Mouse (Mus musculus) retina, embryonic 14.5 days (tissue): ENCODE results near the gene Bpifb2.
"Not testable (repeated sequence)": the region's sequence is repeated elsewhere in the genome, so short reads cannot be mapped to it uniquely, and the experiment has no call there.

Experiments
- DNase-seq: peaks from one replicate; pipeline ENCODE4 v3.0.0-alpha.2; 2015; ENCODE audit warnings: low spot score

The Bpifb2 gene

GRCm38 (mm10) chr2:153874745-153875144 lies at the start of gene Bpifb2:
Bpifb2 (plus strand) TSS chr2:153875045.
- DNase-seq, result no peak

GRCm38 (mm10) chr2:153825900-153826299 lies 48.9 kb upstream of the Bpifb2 start:
- not testable (repeated sequence) for DNase-seq

- no peak for DNase-seq
These were observed 47.5 kb upstream of the Bpifb2 start for GRCm38 (mm10) chr2:153827171-153827830.

GRCm38 (mm10) chr2:153828704-153829103 lies 46.1 kb upstream of the Bpifb2 start:
- no peak for DNase-seq

- no peak for DNase-seq
These were observed 41.6 kb upstream of the Bpifb2 start for GRCm38 (mm10) chr2:153833291-153833690.

- no peak for DNase-seq
These were observed 32.0 kb upstream of the Bpifb2 start for GRCm38 (mm10) chr2:153842854-153843253.

- no peak for DNase-seq
These were observed 26.5 kb upstream of the Bpifb2 start for GRCm38 (mm10) chr2:153848389-153848788.

GRCm38 (mm10) chr2:153850351-153851029 lies 24.4 kb upstream of the Bpifb2 start:
- DNase-seq, result no peak

- DNase-seq, result peak; percentile 76
These were observed 23.9 kb upstream of the Bpifb2 start for GRCm38 (mm10) chr2:153851030-153851360.

- peak; percentile 48 for DNase-seq
These were observed 21.3 kb upstream of the Bpifb2 start for GRCm38 (mm10) chr2:153853544-153853943.

GRCm38 (mm10) chr2:153859581-153859980 lies 15.3 kb upstream of the Bpifb2 start:
- no peak for DNase-seq

- DNase-seq, result no peak
These were observed 14.5 kb upstream of the Bpifb2 start for GRCm38 (mm10) chr2:153860315-153860714.

- no peak for DNase-seq
These were observed 14.1 kb upstream of the Bpifb2 start for GRCm38 (mm10) chr2:153860715-153861114.

GRCm38 (mm10) chr2:153861960-153862359 lies 12.9 kb upstream of the Bpifb2 start:
- DNase-seq, result no peak

- no peak for DNase-seq
These were observed 3.9 kb upstream of the Bpifb2 start, which contains the start of gene Sun5 for GRCm38 (mm10) chr2:153870984-153871383. Sun5 (minus strand) TSS chr2:153871084.

- no peak for DNase-seq
These were observed 24.3 kb downstream of the Bpifb2 start for GRCm38 (mm10) chr2:153899111-153899510.

GRCm38 (mm10) chr2:153900088-153900487 lies 25.2 kb downstream of the Bpifb2 start, which contains the start of gene Bpifb6:
Bpifb6 (plus strand) TSS chr2:153900388.
- no peak for DNase-seq

GRCm38 (mm10) chr2:153902726-153903125 lies 27.9 kb downstream of the Bpifb2 start:
- DNase-seq, result no peak

GRCm38 (mm10) chr2:153906626-153907025 lies 31.8 kb downstream of the Bpifb2 start:
- DNase-seq, result no peak

- no peak for DNase-seq
These were observed 39.3 kb downstream of the Bpifb2 start for GRCm38 (mm10) chr2:153914151-153914550.

GRCm38 (mm10) chr2:153917930-153918329 lies 43.1 kb downstream of the Bpifb2 start, which contains the start of gene Bpifb3:
Bpifb3 (plus strand) TSS chr2:153918230.
- no peak for DNase-seq

- no peak for DNase-seq
These were observed 46.4 kb downstream of the Bpifb2 start for GRCm38 (mm10) chr2:153921246-153921645.

- DNase-seq, result peak; percentile 75
These were observed 55.1 kb downstream of the Bpifb2 start for GRCm38 (mm10) chr2:153929871-153930413.
